Mouse (Mus musculus) stomach, postnatal 0 days (tissue): ENCODE data around the gene Wfikkn1. TPM values are rescaled to one million over a fixed set of nuclear protein-coding genes. Genes with fewer than 3 reads are reported as not detected.

Experiments used
- ATAC-seq: fragments of 200-750 bp; cut with Nextera tagmentation; 2 replicates; pipeline ENCODE4 v1.8.0; 2017; ENCODE audit not compliant: low FRiP score, low TSS enrichment
- DNase-seq: peaks from one replicate; pipeline ENCODE4 v3.0.0-alpha.2; 2016; ENCODE audit warnings: low spot score
- H3K27ac ChIP-seq: fragments of 300-500 bp; sonication (generic); replicated peaks from 2 replicates; pipeline ENCODE4 v1.5.1; 2014; ENCODE audit warnings: mild to moderate bottlenecking, control low read depth
- H3K27me3 ChIP-seq: fragments of 300-500 bp; sonication (generic); 2 replicates; pipeline ENCODE4 v1.6.1; 2014; ENCODE audit warnings: low read length; ENCODE audit not compliant: control insufficient read depth, insufficient read depth
- H3K36me3 ChIP-seq: fragments of 300-500 bp; sonication (generic); 2 replicates; pipeline ENCODE4 v1.6.1; 2014; ENCODE audit warnings: low read length, mixed read lengths; ENCODE audit not compliant: control insufficient read depth, insufficient read depth
- H3K4me1 ChIP-seq: fragments of 300-500 bp; sonication (generic); replicated peaks from 2 replicates; pipeline ENCODE4 v1.6.1; 2014; ENCODE audit warnings: antibody characterized with exemption; ENCODE audit not compliant: control insufficient read depth, insufficient read depth
- H3K4me2 ChIP-seq: fragments of 300-500 bp; sonication (generic); replicated peaks from 2 replicates; pipeline ENCODE4 v1.6.1; 2014; ENCODE audit warnings: low read depth, mild to moderate bottlenecking, control low read depth, moderate library complexity
- H3K4me3 ChIP-seq: fragments of 300-500 bp; sonication (generic); 2 replicates; pipeline ENCODE4 v1.5.1; 2014; ENCODE audit warnings: low read depth, low read length, control low read depth
- H3K9ac ChIP-seq: fragments of 300-500 bp; sonication (generic); 2 replicates; pipeline ENCODE4 v1.6.1; 2014; ENCODE audit warnings: mild to moderate bottlenecking, low read length, control low read depth, mixed read lengths
- H3K9me3 ChIP-seq: fragments of 300-500 bp; sonication (generic); 2 replicates; pipeline ENCODE4 v1.6.1; 2016; ENCODE audit warnings: low read length; ENCODE audit not compliant: control insufficient read depth
- CTCF ChIP-seq: IDR thresholded peaks from 2 replicates; pipeline ENCODE4 v1.5.1; 2016; ENCODE audit warnings: antibody characterized with exemption, low read depth, mild to moderate bottlenecking, moderate library complexity
- EP300 ChIP-seq: optimal IDR thresholded peaks from 2 replicates; pipeline ENCODE3; 2016; ENCODE audit warnings: antibody characterized with exemption
- WGBS: fragments of 180-500 bp; shearing (Covaris S2); extraction: QIAGEN DNeasy Blood & Tissue Kit; methylation state at CpG from one replicate; pipeline ENCODE4 v1.1.7; 2014; 5-methylcytosine and 5-hydroxymethylcytosine counted together
- polyA plus RNA-seq: library from polyadenylated mRNA; unstranded; fragments of >200 nt; fragmentation: Nextera tagmentation; extraction: Ambion mirVana; gene quantifications from 2 replicates; pipeline ENCODE4 v1.2.1, GENCODE M21; 2015

The Wfikkn1 gene
- polyA plus RNA-seq, 1 experiment from 2014 or later: 0.35 TPM

- peak overlapping the region; percentile 85 for H3K9ac ChIP-seq
- ATAC-seq: peak; percentile 89
- TF ChIP-seq EP300 (peak; percentile 92), CTCF (0 out of 2 replicates have a peak, but pooled peaks have one; percentile 4)
- peak overlapping the region; percentile 78 for H3K4me3 ChIP-seq
- H3K27me3 ChIP-seq: no peaks in the 10 kb centered on the region
- 1% methylated on average over 63 of the region's 77 CpGs for WGBS
- H3K4me2 ChIP-seq: peak overlapping the region; percentile 88
- peaks cover 34% of the 10 kb centered on the region for H3K4me1 ChIP-seq
- H3K36me3 ChIP-seq: peaks cover 9% of the 10 kb centered on the region
- peak; percentile 100 for DNase-seq
- peak overlapping the region; percentile 98 for H3K27ac ChIP-seq
- H3K9me3 ChIP-seq: no peaks in the 10 kb centered on the region
Measured at GRCm38 (mm10) chr17:25832436-25833290, 48.0 kb downstream of the Wfikkn1 start.

- peak overlapping the region; percentile 88 for H3K4me2 ChIP-seq
- no peaks in the 10 kb centered on the region for H3K9me3 ChIP-seq
- WGBS: 40% methylated on average over 21 of the region's 21 CpGs
- no peaks in the 10 kb centered on the region for H3K27me3 ChIP-seq
- TF ChIP-seq EP300 (no peak), CTCF (no peak)
- ATAC-seq: no peak
- H3K36me3 ChIP-seq: peaks cover 14% of the 10 kb centered on the region
- peak overlapping the region; percentile 78 for H3K4me3 ChIP-seq
- H3K27ac ChIP-seq: peak overlapping the region; percentile 93
- peaks cover 30% of the 10 kb centered on the region for H3K4me1 ChIP-seq
- H3K9ac ChIP-seq: peak overlapping the region; percentile 85
- no peak for DNase-seq
Measured at GRCm38 (mm10) chr17:25831451-25832281, 49.0 kb downstream of the Wfikkn1 start.

GRCm38 (mm10) chr17:25830806-25831431, 49.7 kb downstream of the Wfikkn1 start:
- no peak overlapping the region for H3K4me3 ChIP-seq
- H3K27me3 ChIP-seq: no peaks in the 10 kb centered on the region
- ATAC-seq (no peak), DNase-seq (no peak)
- peaks cover 14% of the 10 kb centered on the region for H3K36me3 ChIP-seq
- 0 out of 2 replicates have a peak overlapping the region, but pooled peaks have one; percentile 40 for H3K27ac ChIP-seq
- 84% methylated on average over 14 of the region's 14 CpGs for WGBS
- H3K9me3 ChIP-seq: no peaks in the 10 kb centered on the region
- TF ChIP-seq CTCF (no peak), EP300 (no peak)
- H3K9ac ChIP-seq: peak overlapping the region; percentile 38; the same call in 1 of the 2 replicates
- peaks cover 24% of the 10 kb centered on the region for H3K4me1 ChIP-seq
- H3K4me2 ChIP-seq: peak overlapping the region; percentile 88; the same call in 1 of the 2 replicates

GRCm38 (mm10) chr17:25830200-25830753, 50.4 kb downstream of the Wfikkn1 start:
- WGBS: 78% methylated on average over 4 of the region's 4 CpGs
- peak overlapping the region; percentile 85; the same call in 1 of the 2 replicates for H3K4me2 ChIP-seq
- H3K27me3 ChIP-seq: no peaks in the 10 kb centered on the region
- no peak overlapping the region for H3K9ac ChIP-seq
- no peak for ATAC-seq
- no peak for TF ChIP-seq CTCF
- TF ChIP-seq EP300: no peak
- peaks cover 14% of the 10 kb centered on the region for H3K36me3 ChIP-seq
- DNase-seq: no peak
- H3K4me1 ChIP-seq: peaks cover 22% of the 10 kb centered on the region
- H3K9me3 ChIP-seq: no peaks in the 10 kb centered on the region
- peak overlapping the region; percentile 92 for H3K27ac ChIP-seq
- H3K4me3 ChIP-seq: no peak overlapping the region

- Histone ChIP-seq H3K4me1 (peaks cover 21% of the 10 kb centered on the region), H3K36me3 (peaks cover 14% of the 10 kb centered on the region), H3K9me3 (no peaks in the 10 kb centered on the region), H3K27ac (peak overlapping the region; percentile 92), H3K4me3 (peak overlapping the region; percentile 56), H3K4me2 (peak overlapping the region; percentile 85), H3K9ac (peak overlapping the region; percentile 68), H3K27me3 (no peaks in the 10 kb centered on the region)
- no peak for TF ChIP-seq EP300
- no peak for TF ChIP-seq CTCF
- DNase-seq (peak; percentile 70), ATAC-seq (peak; percentile 3; the same call in 1 of the 2 replicates)
- 25% methylated on average over 8 of the region's 8 CpGs for WGBS
Measured at GRCm38 (mm10) chr17:25829558-25830017, 51.1 kb downstream of the Wfikkn1 start.
